ENCODE assay signal across 8 mouse cellular contexts in the genomic region with DNA sequence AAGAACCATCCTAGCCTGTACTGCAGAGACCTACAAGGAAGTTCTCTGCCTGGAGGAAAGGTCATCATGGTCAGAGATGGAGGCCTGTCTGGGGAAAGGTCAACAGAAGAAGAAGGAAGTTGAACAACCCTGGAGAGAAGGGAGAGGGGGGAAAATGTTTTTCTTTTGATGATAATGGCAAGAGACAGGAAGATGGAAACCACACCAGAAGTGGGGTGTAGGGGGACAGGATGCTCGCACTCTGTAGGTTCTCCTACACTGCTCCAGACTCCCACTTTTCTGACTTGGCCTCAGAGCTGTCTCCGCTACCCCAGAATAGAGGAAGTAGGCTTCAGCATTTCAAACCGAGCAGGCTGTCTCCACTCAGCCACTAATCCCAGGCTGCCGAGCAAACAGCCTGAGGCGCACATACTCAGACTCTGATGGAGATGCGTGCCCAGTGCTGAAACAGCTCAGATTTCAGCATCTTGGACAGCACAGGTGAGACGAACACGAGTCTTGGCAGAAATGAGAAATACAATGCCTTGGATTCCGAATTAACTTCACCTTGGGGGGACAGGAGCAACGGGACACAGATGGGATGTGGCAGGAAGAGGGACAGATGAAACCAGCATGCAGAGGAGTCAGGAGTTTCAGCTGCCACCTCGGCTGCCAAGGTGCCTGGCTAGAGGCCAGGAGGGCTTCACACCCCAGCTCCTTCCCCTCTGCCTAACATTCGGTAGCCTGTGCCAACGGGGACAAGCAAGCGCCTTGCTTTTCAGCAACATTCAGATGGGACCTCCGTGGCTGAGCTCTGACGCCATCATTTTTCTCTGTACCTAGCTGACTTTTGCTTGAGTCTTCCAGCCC. TPM values are rescaled to one million over a fixed set of nuclear protein-coding genes. Genes with fewer than 3 reads are reported as not detected.
DNase-seq lines count a peak whose midpoint lies in the region; ATAC-seq and TF ChIP-seq lines count a peak whose summit lies in the region.

No protein-coding gene starts in this region.

- H3K4me1 ChIP-seq in bone marrow, adult 2 months (ENCODE audit: control insufficient read depth, insufficient read depth, low read length): peaks cover 5% of the 10 kb centered on the region
- H3K4me1 ChIP-seq in forebrain, embryonic 14.5 days (ENCODE audit: control insufficient read depth, insufficient read depth, low read length): peaks cover 52% of the 10 kb centered on the region
- H3K4me1 ChIP-seq in liver, postnatal 0 days (ENCODE audit: insufficient read depth): peaks cover 13% of the 10 kb centered on the region

- H3K4me3 ChIP-seq in bone marrow, adult 2 months (replicated peaks; ENCODE audit: control insufficient read depth, low read depth, low read length): peak overlapping the region; percentile 2
- peak overlapping the region; percentile 9; the same call in 1 of the 2 replicates for H3K4me3 ChIP-seq in forebrain, embryonic 14.5 days (ENCODE audit: low read depth, low read length)
- no peak overlapping the region for H3K4me3 ChIP-seq in liver, postnatal 0 days (ENCODE audit: low read depth, low read length)

- TF ChIP-seq CTCF in bone marrow, adult 2 months (IDR thresholded peaks at IDR 0.05; ENCODE audit: control insufficient read depth, insufficient read depth, low read length): no peak
- no peak for TF ChIP-seq CTCF in liver, postnatal 0 days (IDR thresholded peaks at IDR 0.05; ENCODE audit: low read depth)

- peak overlapping the region; percentile 49 for H3K4me2 ChIP-seq in forebrain, embryonic 14.5 days (ENCODE audit: low read length)
- peak overlapping the region; percentile 44 for H3K4me2 ChIP-seq in liver, postnatal 0 days (ENCODE audit: low read depth, low read length)

- H3K27me3 ChIP-seq in forebrain, embryonic 14.5 days (replicated peaks; ENCODE audit: control insufficient read depth, insufficient read depth, low read length): no peaks in the 10 kb centered on the region
- H3K27me3 ChIP-seq in liver, postnatal 0 days (ENCODE audit: insufficient read depth, low read length): no peaks in the 10 kb centered on the region

- no peaks in the 10 kb centered on the region for H3K9me3 ChIP-seq in forebrain, embryonic 14.5 days (replicated peaks; ENCODE audit: control insufficient read depth, low read length)
- no peaks in the 10 kb centered on the region for H3K9me3 ChIP-seq in liver, postnatal 0 days (ENCODE audit: low read length)

- peak overlapping the region; percentile 49 for H3K9ac ChIP-seq in forebrain, embryonic 14.5 days (ENCODE audit: low read length)
- no peak overlapping the region for H3K9ac ChIP-seq in liver, postnatal 0 days (replicated peaks)

- no peak for TF ChIP-seq EP300 in liver, postnatal 0 days (IDR thresholded peaks at IDR 0.05; ENCODE audit: low read depth)

- DNase-seq in heart, adult 18-20 months: peak; percentile 50 to 60
- no peak for DNase-seq in heart, adult 9 months (ENCODE audit: low spot score in 2 of 2)
- DNase-seq in forebrain, embryonic 14.5 days (ENCODE audit: low spot score): peak; percentile 92
- DNase-seq in induced T-regulatory cell, adult 2 months (ENCODE audit: low read depth): peak; percentile 44
- DNase-seq in liver, postnatal 0 days: no peak
- DNase-seq in testis, postnatal 14 days (ENCODE audit: low spot score): no peak

- H3K27ac ChIP-seq in bone marrow, adult 2 months (ENCODE audit: control insufficient read depth, insufficient read depth, low read depth, low read length, poor library complexity): peak overlapping the region; percentile 35
- H3K27ac ChIP-seq in forebrain, embryonic 14.5 days (ENCODE audit: low read depth, low read length): peak overlapping the region; percentile 81
- H3K27ac ChIP-seq in liver, postnatal 0 days (ENCODE audit: low read depth): peak overlapping the region; percentile 0

- H3K36me3 ChIP-seq in forebrain, embryonic 14.5 days (ENCODE audit: control insufficient read depth, insufficient read depth, low read length): no peaks in the 10 kb centered on the region
- H3K36me3 ChIP-seq in liver, postnatal 0 days (replicated peaks; ENCODE audit: insufficient read depth, low read length): peaks cover 8% of the 10 kb centered on the region; the same call in 1 of the 2 replicates

- ATAC-seq in forebrain, embryonic 14.5 days: peak; percentile 74
- ATAC-seq in liver, postnatal 0 days: peak; percentile 55; the same call in 1 of the 2 replicates
- peak; percentile 59 for ATAC-seq in neutrophil, adult 5-6 weeks (ENCODE audit: extremely low read depth, insufficient number of reproducible peaks, low FRiP score, poor library complexity, severe bottlenecking)

- WGBS in bone marrow, adult 2 months: 9% methylated on average over 16 of the region's 16 CpGs
- 10% methylated on average over 16 of the region's 16 CpGs for WGBS in forebrain, embryonic 14.5 days
- 27% methylated on average over 16 of the region's 16 CpGs for WGBS in liver, postnatal 0 days (ENCODE audit: insufficient replicate concordance)

- TF ChIP-seq POLR2A in bone marrow, adult 2 months (IDR thresholded peaks at IDR 0.05; ENCODE audit: borderline replicate concordance, control insufficient read depth, low read depth, low read length): no peak

RNA-seq across cellular contexts. Expression of a gene that starts 49.6 kb away (rescaled TPM):
- 10 to 100 TPM; 27.9 to 29.5 TPM for total RNA-seq in heart, adult 18-20 months (2021)
- 8.3 and 15.5 TPM in 2 replicates for polyA plus RNA-seq in bone marrow, adult 2 months (2011; ENCODE audit: insufficient read depth, insufficient read length, low replicate concordance, missing spikeins)
- 7.0 and 11.0 TPM in 2 replicates for polyA plus RNA-seq in forebrain, embryonic 14.5 days (2014; fragmentation: Nextera tagmentation; extraction: Ambion mirVana)
- polyA plus RNA-seq in liver, postnatal 0 days (2015; fragmentation: Nextera tagmentation; extraction: Ambion mirVana): 6.2 and 7.9 TPM in 2 replicates
- total RNA-seq in neutrophil, adult 5-6 weeks (2017): 17.2 and 22.2 TPM in 2 replicates

Comparison
In these comparisons a context has a peak if more than half of its experiments do, and no peak if none do; other contexts are left out.
1. DNase-seq: peak in heart, adult 18-20 months (2 of 2), forebrain, embryonic 14.5 days (single experiment) and induced T-regulatory cell, adult 2 months (single experiment); none in heart, adult 9 months (0 of 2), liver, postnatal 0 days (single experiment) and testis, postnatal 14 days (single experiment).
2. H3K27ac ChIP-seq: peak in every context shown above with its lines; median percentile 81 in forebrain, embryonic 14.5 days; 35 in bone marrow, adult 2 months; 0 in liver, postnatal 0 days.
3. Peak in every context shown above with its lines, with median percentiles within 50 percentile points of each other: ATAC-seq.